In the genomic region with DNA sequence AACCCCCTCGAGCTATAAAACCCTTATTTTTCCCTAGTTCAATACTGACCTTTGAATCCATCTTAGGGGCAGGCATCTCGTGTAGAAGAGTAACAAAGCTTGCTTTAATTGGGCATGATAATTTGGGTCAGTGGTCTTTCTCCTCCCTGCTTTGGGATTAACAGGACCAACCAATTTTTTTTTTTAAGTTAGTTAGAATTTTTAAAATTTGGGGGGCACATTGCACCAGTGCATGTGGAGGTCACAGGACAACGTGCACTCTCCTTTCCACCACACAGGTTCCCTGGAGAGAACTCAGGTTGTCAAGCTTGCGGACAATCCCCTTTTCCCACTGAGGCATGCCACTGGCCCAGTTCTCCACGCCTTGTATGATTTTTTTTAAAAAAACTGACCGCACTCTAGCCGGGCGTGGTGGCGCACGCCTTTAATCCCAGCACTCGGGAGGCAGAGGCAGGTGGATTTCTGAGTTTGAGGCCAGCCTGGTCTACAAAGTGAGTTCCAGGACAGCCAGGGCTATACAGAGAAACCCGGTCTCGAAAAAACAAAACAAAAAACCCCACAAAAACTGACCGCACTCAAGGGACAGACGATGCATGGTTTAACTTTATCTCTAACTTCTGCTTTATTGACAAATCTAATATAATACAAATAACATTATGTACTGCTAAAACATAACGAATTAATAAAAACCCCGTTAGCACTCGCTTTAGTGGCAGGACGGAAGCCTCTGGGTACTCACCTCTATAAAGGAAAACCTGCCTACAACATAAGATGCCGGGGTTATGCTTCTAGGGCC, we compare ENCODE assay signal across 8 mouse cellular contexts. TPM values are rescaled to one million over a fixed set of nuclear protein-coding genes. Genes with fewer than 3 reads are reported as not detected.
DNase-seq lines count a peak whose midpoint lies in the region; ATAC-seq lines count a peak whose summit lies in the region.

No protein-coding gene starts in this region.

- no peaks in the 10 kb centered on the region for H3K27me3 ChIP-seq in lung, embryonic 15.5 days
- H3K27me3 ChIP-seq in embryonic facial prominence, embryonic 12.5 days: no peaks in the 10 kb centered on the region
- no peaks in the 10 kb centered on the region for H3K27me3 ChIP-seq in intestine, embryonic 16.5 days (replicated peaks; ENCODE audit: control insufficient read depth, insufficient read depth, low read length)
- no peaks in the 10 kb centered on the region for H3K27me3 ChIP-seq in neural tube, embryonic 15.5 days (replicated peaks)

- intact Hi-C loops in gastrocnemius, postnatal 14 days (cut with DNase I; ENCODE audit: low total_unique reads): no loop called here

- ATAC-seq in lung, embryonic 15.5 days (ENCODE audit: borderline replicate concordance, extremely low read depth, low FRiP score, low TSS enrichment): no peak
- ATAC-seq in embryonic facial prominence, embryonic 12.5 days (ENCODE audit: insufficient number of reproducible peaks, insufficient read depth, low FRiP score, low TSS enrichment): no peak
- no peak for ATAC-seq in intestine, embryonic 16.5 days
- ATAC-seq in neural tube, embryonic 15.5 days (ENCODE audit: low FRiP score): peak; percentile 26; the same call in 1 of the 2 replicates
- ATAC-seq in megakaryocyte-erythroid progenitor cell, adult 5-6 weeks (replicated peaks; ENCODE audit: low FRiP score, low TSS enrichment, poor library complexity, severe bottlenecking): no peak

- 2% methylated on average over 20 of the region's 20 CpGs for WGBS in lung, embryonic 15.5 days
- WGBS in embryonic facial prominence, embryonic 12.5 days: 9% methylated on average over 20 of the region's 20 CpGs
- 5% methylated on average over 20 of the region's 20 CpGs for whole genome bisulfite sequencing in intestine, embryonic 16.5 days
- WGBS in neural tube, embryonic 15.5 days: 6% methylated on average over 20 of the region's 20 CpGs

- no peaks in the 10 kb centered on the region for H3K9me3 ChIP-seq in lung, embryonic 15.5 days
- H3K9me3 ChIP-seq in embryonic facial prominence, embryonic 12.5 days: no peaks in the 10 kb centered on the region
- no peaks in the 10 kb centered on the region for H3K9me3 ChIP-seq in intestine, embryonic 16.5 days (ENCODE audit: control insufficient read depth, low read length)
- no peaks in the 10 kb centered on the region for H3K9me3 ChIP-seq in neural tube, embryonic 15.5 days (replicated peaks)

- DNase-seq in lung, postnatal 10 days: no peak
- no peak for DNase-seq in gastrocnemius, postnatal 14 days
- no peak for DNase-seq in T-cell, adult 2 months (ENCODE audit: low spot score)

- H3K27ac ChIP-seq in lung, embryonic 15.5 days: peak overlapping the region; percentile 99
- peak overlapping the region; percentile 98 for H3K27ac ChIP-seq in embryonic facial prominence, embryonic 12.5 days
- H3K27ac ChIP-seq in intestine, embryonic 16.5 days (ENCODE audit: low read length): peak overlapping the region; percentile 98
- peak overlapping the region; percentile 97 for H3K27ac ChIP-seq in neural tube, embryonic 15.5 days (replicated peaks)

- H3K36me3 ChIP-seq in lung, embryonic 15.5 days: peaks cover 35% of the 10 kb centered on the region
- peaks cover 50% of the 10 kb centered on the region for H3K36me3 ChIP-seq in embryonic facial prominence, embryonic 12.5 days
- peaks cover 22% of the 10 kb centered on the region for H3K36me3 ChIP-seq in intestine, embryonic 16.5 days (ENCODE audit: control insufficient read depth, insufficient read depth, low read length)
- peaks cover 20% of the 10 kb centered on the region for H3K36me3 ChIP-seq in neural tube, embryonic 15.5 days

- peaks cover 33% of the 10 kb centered on the region for H3K4me1 ChIP-seq in lung, embryonic 15.5 days
- H3K4me1 ChIP-seq in embryonic facial prominence, embryonic 12.5 days: peaks cover 24% of the 10 kb centered on the region
- peaks cover 22% of the 10 kb centered on the region for H3K4me1 ChIP-seq in intestine, embryonic 16.5 days (ENCODE audit: control insufficient read depth, insufficient read depth, low read length)
- peaks cover 44% of the 10 kb centered on the region for H3K4me1 ChIP-seq in neural tube, embryonic 15.5 days

- peak overlapping the region; percentile 66 for H3K4me2 ChIP-seq in lung, embryonic 15.5 days
- peak overlapping the region; percentile 72 for H3K4me2 ChIP-seq in embryonic facial prominence, embryonic 12.5 days (replicated peaks)
- H3K4me2 ChIP-seq in intestine, embryonic 16.5 days (ENCODE audit: low read depth, low read length): peak overlapping the region; percentile 70
- H3K4me2 ChIP-seq in neural tube, embryonic 15.5 days: peak overlapping the region; percentile 71

- H3K9ac ChIP-seq in lung, embryonic 15.5 days: peak overlapping the region; percentile 94
- H3K9ac ChIP-seq in embryonic facial prominence, embryonic 12.5 days: peak overlapping the region; percentile 96
- H3K9ac ChIP-seq in intestine, embryonic 16.5 days (ENCODE audit: low read depth, low read length): peak overlapping the region; percentile 97
- peak overlapping the region; percentile 98 for H3K9ac ChIP-seq in neural tube, embryonic 15.5 days (replicated peaks)

- H3K4me3 ChIP-seq in lung, embryonic 15.5 days: peak overlapping the region; percentile 95
- H3K4me3 ChIP-seq in embryonic facial prominence, embryonic 12.5 days: peak overlapping the region; percentile 92
- peak overlapping the region; percentile 97 for H3K4me3 ChIP-seq in intestine, embryonic 16.5 days (ENCODE audit: low read length)
- peak overlapping the region; percentile 99 for H3K4me3 ChIP-seq in neural tube, embryonic 15.5 days (replicated peaks)

RNA-seq across cellular contexts. Expression of a gene that starts 0.8 kb away (rescaled TPM):
- 36.8 and 37.4 TPM in 2 replicates for polyA plus RNA-seq in lung, embryonic 15.5 days (2015; fragmentation: Nextera tagmentation; extraction: Ambion mirVana)
- 63.2 and 63.3 TPM in 2 replicates for polyA plus RNA-seq in embryonic facial prominence, embryonic 12.5 days (2016; fragmentation: Nextera tagmentation; extraction: Ambion mirVana)
- polyA plus RNA-seq in intestine, embryonic 16.5 days (2015; fragmentation: Nextera tagmentation; extraction: Ambion mirVana): 21.6 and 23.6 TPM in 2 replicates
- polyA plus RNA-seq in neural tube, embryonic 15.5 days (2015; fragmentation: Nextera tagmentation; extraction: Ambion mirVana): 47.5 and 48.8 TPM in 2 replicates
- total RNA-seq in gastrocnemius, postnatal 14 days (2021): 1 to 10 TPM; 4.2 to 5.4 TPM
- 17.0 and 18.3 TPM in 2 replicates for total RNA-seq in megakaryocyte-erythroid progenitor cell, adult 5-6 weeks (2014; fragmentation: Nextera tagmentation)
- 22.7 and 31.7 TPM in 2 replicates for total RNA-seq in megakaryocyte-erythroid progenitor cell, adult 5-6 weeks (2017)

RNA-seq across cellular contexts. Expression of a gene that starts 0.9 kb away (rescaled TPM):
- 21.7 and 28.9 TPM in 2 replicates for polyA plus RNA-seq in lung, embryonic 15.5 days (2015; fragmentation: Nextera tagmentation; extraction: Ambion mirVana)
- 34.0 and 39.7 TPM in 2 replicates for polyA plus RNA-seq in embryonic facial prominence, embryonic 12.5 days (2016; fragmentation: Nextera tagmentation; extraction: Ambion mirVana)
- polyA plus RNA-seq in intestine, embryonic 16.5 days (2015; fragmentation: Nextera tagmentation; extraction: Ambion mirVana): 15.4 and 16.3 TPM in 2 replicates
- 15.8 and 40.6 TPM in 2 replicates for polyA plus RNA-seq in neural tube, embryonic 15.5 days (2015; fragmentation: Nextera tagmentation; extraction: Ambion mirVana)
- total RNA-seq in gastrocnemius, postnatal 14 days (2021): 1 to 10 TPM; 4.2 to 5.0 TPM
- 41.3 and 47.7 TPM in 2 replicates for total RNA-seq in megakaryocyte-erythroid progenitor cell, adult 5-6 weeks (2014; fragmentation: Nextera tagmentation)
- total RNA-seq in megakaryocyte-erythroid progenitor cell, adult 5-6 weeks (2017): 24.8 and 25.5 TPM in 2 replicates

RNA-seq across cellular contexts. Expression of a gene that starts 12.1 kb away (rescaled TPM):
- polyA plus RNA-seq in lung, embryonic 15.5 days (2015; fragmentation: Nextera tagmentation; extraction: Ambion mirVana): 61.9 and 63.0 TPM in 2 replicates
- polyA plus RNA-seq in embryonic facial prominence, embryonic 12.5 days (2016; fragmentation: Nextera tagmentation; extraction: Ambion mirVana): 82.9 and 89.3 TPM in 2 replicates
- polyA plus RNA-seq in intestine, embryonic 16.5 days (2015; fragmentation: Nextera tagmentation; extraction: Ambion mirVana): 34.2 and 37.8 TPM in 2 replicates
- polyA plus RNA-seq in neural tube, embryonic 15.5 days (2015; fragmentation: Nextera tagmentation; extraction: Ambion mirVana): 72.3 and 83.5 TPM in 2 replicates
- total RNA-seq in gastrocnemius, postnatal 14 days (2021): 10 to 100 TPM; 18.0 to 21.6 TPM
- total RNA-seq in megakaryocyte-erythroid progenitor cell, adult 5-6 weeks (2014; fragmentation: Nextera tagmentation): 15.1 and 16.6 TPM in 2 replicates
- total RNA-seq in megakaryocyte-erythroid progenitor cell, adult 5-6 weeks (2017): 13.6 and 14.1 TPM in 2 replicates

RNA-seq across cellular contexts. Expression of a gene that starts 23.3 kb away (rescaled TPM):
- polyA plus RNA-seq in lung, embryonic 15.5 days (2015; fragmentation: Nextera tagmentation; extraction: Ambion mirVana): 14.0 and 21.2 TPM in 2 replicates
- 65.2 and 79.2 TPM in 2 replicates for polyA plus RNA-seq in embryonic facial prominence, embryonic 12.5 days (2016; fragmentation: Nextera tagmentation; extraction: Ambion mirVana)
- 20.3 and 21.0 TPM in 2 replicates for polyA plus RNA-seq in intestine, embryonic 16.5 days (2015; fragmentation: Nextera tagmentation; extraction: Ambion mirVana)
- 42.1 and 72.2 TPM in 2 replicates for polyA plus RNA-seq in neural tube, embryonic 15.5 days (2015; fragmentation: Nextera tagmentation; extraction: Ambion mirVana)
- total RNA-seq in gastrocnemius, postnatal 14 days (2021): over 10,000 TPM; 57,620 to 58,231 TPM
- total RNA-seq in megakaryocyte-erythroid progenitor cell, adult 5-6 weeks (2014; fragmentation: Nextera tagmentation): 36.1 and 48.6 TPM in 2 replicates
- total RNA-seq in megakaryocyte-erythroid progenitor cell, adult 5-6 weeks (2017): 22.2 and 30.8 TPM in 2 replicates

RNA-seq across cellular contexts. Expression of a gene that starts 23.8 kb away (rescaled TPM):
- polyA plus RNA-seq in lung, embryonic 15.5 days (2015; fragmentation: Nextera tagmentation; extraction: Ambion mirVana): 27.0 and 29.8 TPM in 2 replicates
- polyA plus RNA-seq in embryonic facial prominence, embryonic 12.5 days (2016; fragmentation: Nextera tagmentation; extraction: Ambion mirVana): 41.1 and 43.4 TPM in 2 replicates
- 15.5 and 18.4 TPM in 2 replicates for polyA plus RNA-seq in intestine, embryonic 16.5 days (2015; fragmentation: Nextera tagmentation; extraction: Ambion mirVana)
- 30.0 and 35.6 TPM in 2 replicates for polyA plus RNA-seq in neural tube, embryonic 15.5 days (2015; fragmentation: Nextera tagmentation; extraction: Ambion mirVana)
- 10 to 100 TPM; 32.1 to 32.9 TPM for total RNA-seq in gastrocnemius, postnatal 14 days (2021)
- total RNA-seq in megakaryocyte-erythroid progenitor cell, adult 5-6 weeks (2014; fragmentation: Nextera tagmentation): 25.5 and 35.8 TPM in 2 replicates
- 23.9 and 41.0 TPM in 2 replicates for total RNA-seq in megakaryocyte-erythroid progenitor cell, adult 5-6 weeks (2017)
